Mouse (Mus musculus) spleen, adult 2 months (tissue): Measurements from ENCODE around the gene Fam189a1.

Experiments used
- CTCF ChIP-seq: fragments of 200-500 bp; IDR thresholded peaks from 2 replicates; pipeline ENCODE4 v1.5.1; 2011; ENCODE audit warnings: mild to moderate bottlenecking, inconsistent platforms; ENCODE audit not compliant: insufficient read depth, insufficient read length, insufficient replicate concordance; ENCODE audit errors: extremely low read depth
- POLR2A ChIP-seq: fragments of 200-500 bp; IDR thresholded peaks from 2 replicates; pipeline ENCODE4 v1.6.1; 2011; ENCODE audit warnings: low read depth, low read length, inconsistent platforms

- no peak for TF ChIP-seq CTCF
- no peak for TF ChIP-seq POLR2A
Measured at GRCm38 (mm10) chr7:65170762-65171161, 14.4 kb upstream of the Fam189a1 start.
